Mouse (Mus musculus) telencephalon, adult 2 months (tissue): ENCODE data around the gene Usf1.

Experiments used
- DNase-seq: peaks from one replicate; pipeline ENCODE4 v3.0.0-alpha.2; 2011; ENCODE audit warnings: low read depth, low spot score

Gene Usf1

DNA sequence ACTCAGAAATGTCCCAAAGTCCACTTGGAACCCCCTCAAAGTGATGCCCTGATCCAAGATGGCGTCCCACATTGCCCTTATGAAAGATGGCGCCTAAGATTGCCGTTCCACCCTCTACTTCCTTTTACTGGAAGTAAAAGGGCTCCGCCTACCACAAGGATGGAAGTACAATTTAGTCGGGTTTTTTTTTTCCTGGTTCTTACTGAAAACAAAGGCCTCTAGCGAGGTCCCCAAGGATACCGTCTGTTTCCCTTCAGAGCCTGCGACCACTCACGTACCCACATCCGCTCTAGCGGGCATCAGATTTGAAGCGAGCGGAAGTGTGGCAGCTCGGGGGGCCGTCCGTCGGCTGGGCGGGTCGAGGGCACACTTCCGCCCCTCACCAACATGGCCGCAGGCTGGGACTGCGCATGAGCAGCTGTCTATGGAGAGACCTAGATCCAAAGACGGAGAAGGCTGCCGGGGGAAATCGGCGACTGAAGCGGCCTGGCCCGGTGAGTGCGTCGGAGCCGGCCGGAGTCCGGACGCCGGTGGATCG is at the start of gene Usf1:
Gene Usf1 (plus strand): TSS at position 367 of the 538 bp plus-strand sequence.
- DNase-seq = peak; percentile 93

DNA sequence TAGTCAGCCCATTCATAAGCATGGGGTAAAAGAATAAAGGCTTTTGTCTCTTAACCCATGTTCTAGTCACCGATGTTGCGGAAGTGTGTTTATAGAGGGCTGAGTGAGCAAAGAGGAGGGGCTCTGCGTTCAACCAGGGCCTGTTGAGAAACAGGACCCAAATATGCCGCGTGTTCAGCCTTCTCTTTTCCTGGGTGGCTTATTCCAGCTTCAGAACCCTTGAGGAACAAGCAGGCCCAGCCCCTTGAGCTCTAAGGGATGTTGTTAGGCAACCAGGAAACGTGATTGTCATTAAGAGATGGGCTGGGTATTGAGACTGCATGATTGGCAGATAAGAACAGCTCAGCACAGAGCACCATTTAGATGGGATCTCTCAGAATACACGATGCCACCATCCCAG is 45.2 kb upstream of the Usf1 start:
- DNase-seq = no peak

- DNase-seq = no peak
These were observed 41.1 kb upstream of the Usf1 start, which contains the start of gene Nectin4 for GRCm38 (mm10) chr1:171369845-171370556. Gene Nectin4 (plus strand): TSS chr1:171370099.

DNA sequence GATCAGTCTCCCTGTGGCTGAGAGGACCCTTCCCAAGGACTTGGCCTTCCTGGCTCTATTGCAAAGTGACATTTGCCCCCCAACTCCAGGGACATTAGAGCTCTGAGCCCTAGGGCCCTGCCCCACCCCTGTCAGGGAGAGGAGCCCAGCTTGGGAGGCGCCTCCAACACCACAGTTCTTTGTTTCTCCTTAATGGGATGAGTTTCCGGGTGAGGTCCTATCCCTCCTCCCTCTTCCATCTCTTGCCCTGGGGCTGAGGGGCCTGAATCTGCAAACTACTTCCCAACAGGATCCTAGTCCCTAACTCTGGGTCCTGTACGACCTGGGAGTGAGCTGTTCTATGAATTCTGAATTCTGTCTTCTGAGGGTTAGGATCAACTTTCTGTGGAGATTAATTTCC is 38.2 kb upstream of the Usf1 start:
- DNase-seq = no peak

DNA sequence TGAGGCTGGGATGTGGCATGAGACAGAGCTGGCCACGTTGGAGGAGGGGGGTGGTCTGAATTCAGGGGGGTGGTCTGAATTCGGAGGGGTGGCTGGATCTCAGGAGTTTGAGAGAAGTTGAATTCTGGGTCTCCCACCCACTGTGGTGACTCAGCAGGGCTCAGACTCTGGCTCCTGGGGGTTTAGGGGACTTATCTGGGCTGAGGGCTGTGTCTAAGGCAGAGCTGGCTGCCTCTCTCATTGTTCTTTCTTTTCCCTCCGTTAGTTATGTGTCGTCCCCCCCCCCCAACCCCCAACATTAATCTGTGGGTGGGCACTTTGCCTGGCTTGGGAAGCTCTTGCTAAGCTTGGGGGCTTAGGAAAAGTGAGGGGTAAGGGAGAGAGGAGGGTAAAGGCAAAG is 37.2 kb upstream of the Usf1 start:
- DNase-seq = no peak

DNA sequence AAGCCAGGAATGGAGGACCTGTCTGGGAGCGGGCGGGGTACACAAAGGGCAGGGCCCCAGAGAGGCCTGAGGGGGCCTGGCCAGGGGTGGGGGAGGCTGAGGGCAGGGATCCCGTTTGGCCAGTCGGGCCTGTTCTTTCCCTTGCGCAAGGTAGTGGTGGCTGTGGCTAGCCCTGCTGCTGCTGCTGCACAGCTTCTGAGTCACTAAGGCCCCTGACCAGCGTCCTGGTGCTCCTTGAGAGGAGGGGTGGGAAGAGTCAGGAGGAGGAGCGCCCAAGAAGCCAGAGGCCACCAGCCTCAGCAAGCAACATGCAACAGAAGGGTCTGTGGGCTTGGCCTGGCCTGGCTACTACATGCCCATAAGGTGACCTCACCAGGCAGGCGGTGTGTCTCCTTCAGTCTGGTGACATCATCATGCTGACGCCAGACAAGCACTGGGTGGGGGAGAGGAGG is 35.4 kb upstream of the Usf1 start:
- DNase-seq = no peak

- DNase-seq = no peak
These were observed 32.8 kb upstream of the Usf1 start for GRCm38 (mm10) chr1:171378298-171378697.

DNA sequence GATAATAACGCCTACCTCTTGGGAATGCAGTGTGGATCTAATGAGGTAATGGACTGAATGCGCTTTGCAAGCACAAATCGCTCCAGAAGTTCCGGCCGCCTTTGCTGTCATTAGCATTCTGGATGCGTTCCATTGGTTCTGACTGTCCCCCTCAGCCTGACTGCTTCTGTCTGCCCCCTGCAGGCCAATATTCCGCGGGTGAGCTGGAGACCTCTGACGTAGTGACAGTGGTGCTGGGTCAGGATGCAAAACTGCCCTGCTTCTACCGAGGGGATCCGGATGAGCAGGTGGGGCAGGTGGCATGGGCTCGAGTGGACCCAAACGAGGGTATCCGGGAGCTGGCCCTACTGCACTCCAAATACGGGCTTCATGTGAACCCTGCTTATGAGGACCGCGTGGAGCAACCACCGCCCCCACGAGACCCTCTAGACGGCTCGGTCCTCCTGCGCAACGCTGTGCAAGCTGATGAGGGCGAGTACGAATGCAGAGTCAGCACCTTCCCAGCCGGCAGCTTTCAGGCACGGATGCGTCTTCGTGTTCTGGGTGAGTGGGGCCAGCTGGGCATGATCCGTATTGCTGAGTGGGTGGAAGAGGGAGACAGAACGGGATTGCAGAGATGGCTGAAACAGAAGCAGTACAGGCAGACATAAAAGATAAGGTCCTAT is 31.0 kb upstream of the Usf1 start:
- peak; percentile 56 for DNase-seq

- no peak for DNase-seq
These were observed 29.0 kb upstream of the Usf1 start for GRCm38 (mm10) chr1:171382096-171382620.

GRCm38 (mm10) chr1:171384361-171384760 is 26.8 kb upstream of the Usf1 start:
- DNase-seq = no peak

DNA sequence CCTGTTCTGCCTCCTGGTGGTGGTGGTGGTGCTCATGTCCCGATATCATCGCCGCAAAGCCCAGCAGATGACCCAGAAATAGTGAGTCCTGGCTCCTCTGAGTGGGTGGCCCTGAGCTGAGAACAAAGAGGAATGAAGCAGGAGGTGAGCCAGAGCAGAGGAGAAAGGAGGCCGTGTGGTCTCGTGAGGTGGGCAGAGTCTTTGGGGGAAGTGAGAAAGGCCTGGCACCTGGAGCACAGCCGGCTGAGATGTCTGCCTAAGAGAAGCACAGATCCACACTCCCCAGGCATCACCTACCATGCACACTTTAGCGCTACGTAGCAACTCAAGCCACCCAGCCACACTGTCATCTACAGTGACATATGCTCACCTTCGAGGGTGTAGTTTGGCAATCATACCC is 25.9 kb upstream of the Usf1 start:
- DNase-seq = no peak

DNA sequence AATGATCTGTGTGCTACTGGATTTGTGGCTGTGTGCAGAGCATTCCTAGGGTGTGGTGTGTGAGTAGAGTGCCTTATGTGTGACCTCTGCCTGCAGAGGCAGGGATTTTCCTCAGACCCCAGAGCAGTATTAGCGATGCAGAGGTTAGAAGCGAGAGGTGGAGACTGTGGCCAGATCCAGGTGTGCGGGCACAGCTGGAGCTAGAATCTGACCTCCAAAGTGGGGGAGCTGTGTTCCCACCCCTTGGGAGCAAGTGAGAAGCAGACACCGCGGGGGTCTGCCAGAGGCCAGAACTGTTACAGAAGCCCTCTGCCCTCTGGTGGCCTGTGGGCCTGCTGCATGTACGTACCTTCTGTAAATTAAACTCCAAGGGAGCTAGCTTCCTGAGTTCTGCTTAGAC is 24.0 kb upstream of the Usf1 start:
- no peak for DNase-seq

DNA sequence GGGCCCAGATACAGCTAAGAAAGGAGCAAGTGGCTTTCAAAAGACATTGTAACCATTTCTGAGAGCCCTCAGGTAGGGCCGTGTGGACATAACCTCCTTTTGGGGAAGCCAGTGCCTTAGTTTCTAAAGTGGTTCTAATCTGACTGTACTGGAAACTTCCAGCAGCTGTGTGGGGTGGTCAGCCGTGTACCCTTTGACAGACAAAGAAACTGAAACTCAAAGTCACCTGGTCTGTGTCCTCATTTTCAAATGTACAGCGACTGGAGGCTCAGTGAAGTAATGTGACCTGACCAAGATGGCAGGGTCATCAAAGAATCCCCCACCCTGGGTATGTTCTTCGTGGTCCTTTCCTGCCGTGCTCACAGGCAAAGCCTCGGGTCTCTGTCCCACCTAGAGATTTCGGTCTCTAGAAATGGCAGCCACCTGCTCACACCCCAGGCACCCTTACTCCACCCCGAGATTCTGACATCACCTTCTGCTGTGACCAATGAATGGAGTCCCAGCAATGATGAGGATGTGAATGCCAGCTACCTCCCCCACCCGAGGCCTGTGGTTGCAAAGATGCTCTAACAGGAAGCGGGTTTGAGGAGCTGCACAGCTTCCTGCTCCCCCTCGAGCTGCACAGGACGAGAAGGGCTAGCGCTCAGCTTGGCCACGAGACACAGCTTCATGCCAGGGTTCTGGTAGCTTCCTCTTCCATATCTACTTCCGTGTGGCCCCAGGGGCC is 22.6 kb upstream of the Usf1 start, which contains the start of gene Arhgap30:
Gene Arhgap30 (plus strand): TSS at position 579 of the 727 bp plus-strand sequence.
- DNase-seq = peak; percentile 32

DNA sequence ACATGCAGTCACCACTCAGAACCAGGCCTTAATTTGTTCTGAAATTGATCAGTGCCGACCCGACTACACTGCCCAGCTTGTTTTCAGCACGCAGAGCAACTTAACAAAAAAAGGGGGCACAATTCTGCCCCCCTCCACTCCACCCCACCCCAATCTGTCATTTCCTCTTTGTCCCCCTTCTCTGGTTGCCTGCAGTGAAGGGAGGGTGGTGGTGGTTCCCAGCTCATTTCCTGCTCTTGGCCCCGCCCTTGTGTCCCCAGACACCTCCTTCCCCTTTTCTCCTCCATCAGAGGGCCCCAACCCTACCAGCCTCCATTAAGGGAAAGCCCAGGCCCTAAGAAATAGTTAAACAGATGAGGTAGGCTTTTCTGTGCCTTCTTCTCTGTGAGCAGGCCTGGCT is 21.0 kb upstream of the Usf1 start:
- DNase-seq = no peak

- no peak for DNase-seq
These were observed 9.3 kb upstream of the Usf1 start for GRCm38 (mm10) chr1:171401821-171402220.

DNA sequence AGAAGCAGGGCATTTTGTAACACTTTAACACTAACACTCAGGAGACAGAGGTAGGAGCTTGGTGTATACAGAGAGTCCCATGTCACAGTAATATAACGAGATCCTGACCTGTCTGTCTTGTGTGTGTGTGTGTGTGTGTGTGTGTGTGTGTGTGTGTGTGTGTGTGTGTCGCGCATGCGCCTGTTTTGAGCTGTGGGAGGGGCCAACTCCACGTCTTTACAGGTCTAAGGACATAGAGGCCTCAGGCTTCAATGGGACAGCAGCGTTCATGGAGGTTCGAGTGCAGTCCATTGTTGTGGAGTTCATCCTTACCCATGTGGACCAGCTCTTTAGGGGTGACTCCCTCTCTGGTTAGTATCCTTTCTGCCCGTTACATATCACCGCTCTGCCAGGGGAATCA is 8.1 kb upstream of the Usf1 start:
- DNase-seq = no peak

DNA sequence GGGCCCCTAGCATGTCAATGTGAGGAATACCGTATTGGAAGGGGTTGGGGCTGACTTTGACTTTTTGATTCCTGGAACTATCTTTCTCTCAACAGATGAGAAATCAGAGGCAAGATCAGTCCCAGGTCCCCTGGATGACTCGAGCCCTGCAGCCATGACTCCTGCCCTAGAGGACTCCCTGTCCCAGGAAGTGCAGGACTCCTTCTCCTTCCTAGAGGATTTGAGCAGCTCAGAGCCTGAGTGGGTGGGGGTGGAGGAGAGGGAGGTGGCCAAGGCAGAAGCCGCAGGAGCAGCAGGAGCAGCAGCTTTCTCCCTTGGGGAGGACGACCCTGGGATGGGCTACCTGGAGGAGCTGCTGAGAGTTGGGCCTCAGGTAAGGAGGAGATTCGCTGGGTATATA is 3.9 kb upstream of the Usf1 start:
- DNase-seq = no peak

GRCm38 (mm10) chr1:171410231-171410630 is 882 bp upstream of the Usf1 start:
- DNase-seq = no peak

DNA sequence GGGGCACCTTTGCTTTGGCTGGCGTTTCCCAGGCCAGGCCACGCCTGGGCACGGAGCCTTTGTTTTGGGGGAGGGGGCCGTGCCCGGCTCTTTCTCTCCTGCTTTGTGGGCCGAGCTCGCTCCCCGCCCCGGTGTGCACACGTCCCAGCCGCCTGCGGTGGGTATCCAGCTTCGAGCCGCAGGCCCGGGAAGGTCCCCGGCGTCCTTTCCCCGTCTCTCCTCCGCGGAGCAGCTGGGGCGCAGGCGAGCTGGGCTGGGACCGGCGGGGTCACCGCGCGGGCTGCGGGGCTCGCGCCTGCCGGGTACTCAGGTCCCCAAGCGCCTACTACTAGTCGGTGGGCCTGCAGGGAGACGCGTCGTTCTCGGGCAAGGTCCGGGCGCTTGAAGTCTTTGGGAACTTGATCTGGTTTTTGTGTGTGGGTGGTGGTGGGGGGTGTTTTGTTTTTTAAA is 404 bp downstream of the Usf1 start:
- no peak for DNase-seq

DNA sequence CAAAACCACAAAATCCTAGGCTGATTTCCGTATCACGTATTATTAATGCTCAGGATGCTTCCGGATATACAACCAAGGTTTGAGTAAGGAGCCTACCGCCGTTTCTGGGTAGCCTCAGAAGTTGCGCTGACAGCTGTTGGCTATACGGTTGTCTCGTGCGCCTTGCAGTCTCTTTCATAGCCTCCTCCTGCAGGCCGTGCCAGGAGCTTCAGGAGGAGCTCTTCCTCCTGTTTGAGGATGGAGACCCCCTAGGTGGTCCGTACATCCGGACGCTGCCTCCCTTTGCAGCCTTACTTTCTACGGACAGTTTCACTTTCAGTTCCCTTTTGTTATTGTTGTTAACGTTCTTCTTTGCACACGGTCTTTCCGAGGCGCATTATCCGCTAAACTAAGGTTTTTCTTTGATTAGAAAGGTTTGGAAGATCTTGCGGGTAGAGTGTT is 908 bp downstream of the Usf1 start:
- DNase-seq = peak; percentile 33

DNA sequence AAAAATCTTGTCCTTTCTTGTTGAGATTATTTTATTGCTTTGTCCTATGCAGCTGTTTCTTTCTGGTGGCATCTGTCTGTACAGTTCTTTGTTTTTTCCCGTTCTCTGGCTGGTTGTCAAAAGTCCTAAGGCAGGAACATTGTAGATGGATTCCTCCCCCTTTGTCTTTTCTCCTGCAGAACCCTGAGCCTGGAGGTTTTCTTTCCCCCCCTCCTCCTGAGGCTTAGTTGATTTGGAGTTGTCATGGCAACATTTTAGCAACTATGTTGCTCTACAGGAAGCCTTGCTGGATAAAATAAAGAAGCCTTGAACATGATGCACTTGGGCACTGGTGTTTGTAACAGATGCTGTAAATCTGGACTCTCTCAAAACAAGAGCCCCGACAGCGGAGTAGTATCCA is 1.3 kb downstream of the Usf1 start:
- peak; percentile 58 for DNase-seq

GRCm38 (mm10) chr1:171413608-171414007 is 2.5 kb downstream of the Usf1 start:
- no peak for DNase-seq
